In genomic region chr7:63992155-63992554, GRCm38 (mm10) we compare ENCODE assay signal across 17 mouse cellular contexts. TPM values are rescaled to one million over a fixed set of nuclear protein-coding genes. Genes with fewer than 3 reads are reported as not detected.
A peak's percentile ranks its signal among the peaks of the same experiment; 100 is the strongest.
DNase-seq lines count a peak whose midpoint lies in the region; ATAC-seq and TF ChIP-seq lines count a peak whose summit lies in the region.
"Had no signal": no experiment of that assay in that cellular context is flagged by ENCODE, and none has a peak within 500 bp of the region (broad histone marks: within the 10 kb centered on the region; RNA-seq: fewer than 3 reads in every experiment).

No protein-coding gene starts in this region.

- peak; percentile 46 for ATAC-seq in hindbrain, postnatal 0 days
- no peak for ATAC-seq in hindbrain, embryonic 12.5 days (ENCODE audit: low FRiP score)
- ATAC-seq in midbrain, embryonic 11.5 days (ENCODE audit: low FRiP score) = no peak
- no peak for ATAC-seq in inflammation-experienced regulatory T-cells, adult 6 months

- no peak overlapping the region for H3K4me3 ChIP-seq in hindbrain, postnatal 0 days (ENCODE audit: low read length)
- H3K4me3 ChIP-seq in hindbrain, embryonic 12.5 days = no peak overlapping the region
- H3K4me3 ChIP-seq in midbrain, embryonic 11.5 days (ENCODE audit: low read depth, low read length) = no peak overlapping the region
- H3K4me3 ChIP-seq in midbrain, embryonic 10.5 days = no peak overlapping the region
- H3K4me3 ChIP-seq: heart, adult 2 months; hindbrain, embryonic 13.5 days; midbrain, embryonic 12.5 days; myocyte had no signal

- 85% methylated on average over 13 of the region's 13 CpGs for WGBS in hindbrain, postnatal 0 days
- 91% methylated on average over 13 of the region's 13 CpGs for WGBS in hindbrain, embryonic 12.5 days
- 93% methylated on average over 13 of the region's 13 CpGs for WGBS in midbrain, embryonic 11.5 days
- 94% methylated on average over 13 of the region's 13 CpGs for WGBS in midbrain, embryonic 10.5 days

- H3K36me3 ChIP-seq in hindbrain, postnatal 0 days (ENCODE audit: insufficient read depth, low read length) = no peaks in the 10 kb centered on the region
- H3K36me3 ChIP-seq in hindbrain, embryonic 12.5 days = no peaks in the 10 kb centered on the region
- H3K36me3 ChIP-seq in midbrain, embryonic 11.5 days (ENCODE audit: control insufficient read depth, insufficient read depth, low read length) = no peaks in the 10 kb centered on the region
- no peaks in the 10 kb centered on the region for H3K36me3 ChIP-seq in midbrain, embryonic 10.5 days
- H3K36me3 ChIP-seq: hindbrain, embryonic 13.5 days; midbrain, embryonic 12.5 days had no signal

- H3K27me3 ChIP-seq in hindbrain, postnatal 0 days (ENCODE audit: insufficient read depth, low read length) = no peaks in the 10 kb centered on the region
- no peaks in the 10 kb centered on the region for H3K27me3 ChIP-seq in hindbrain, embryonic 12.5 days
- no peaks in the 10 kb centered on the region for H3K27me3 ChIP-seq in midbrain, embryonic 11.5 days (ENCODE audit: control insufficient read depth, insufficient read depth, low read length)
- no peaks in the 10 kb centered on the region for H3K27me3 ChIP-seq in midbrain, embryonic 10.5 days (ENCODE audit: low read depth, poor library complexity, severe bottlenecking)
- H3K27me3 ChIP-seq: hindbrain, embryonic 13.5 days; midbrain, embryonic 12.5 days had no signal

- DNase-seq in hindbrain, postnatal 0 days (ENCODE audit: low spot score) = peak; percentile 41
- peak; percentile 35 for DNase-seq in midbrain, embryonic 11.5 days (ENCODE audit: low spot score, missing footprints)
- no peak for DNase-seq in midbrain, embryonic 10.5 days (ENCODE audit: low spot score)
- peak; percentile 88 for DNase-seq in cerebellum, adult 11 months
- peak; percentile 89 to 93 for DNase-seq in cerebellum, postnatal 14 days
- no peak for DNase-seq in c-Kit-positive CD71-positive TER-119-positive erythroid progenitor cells, embryonic 14.5 days (ENCODE audit: low spot score)
- DNase-seq: adrenal gland, postnatal 14 days; gastrocnemius, postnatal 14 days; heart, adult 2 months; kidney, adult 11 months; kidney, postnatal 14 days; lung, adult 18-20 months had no signal

- peaks cover 5% of the 10 kb centered on the region; the same call in 1 of the 2 replicates for H3K4me1 ChIP-seq in hindbrain, postnatal 0 days (ENCODE audit: insufficient read depth, low read length)
- peaks cover 3% of the 10 kb centered on the region for H3K4me1 ChIP-seq in hindbrain, embryonic 12.5 days
- H3K4me1 ChIP-seq in midbrain, embryonic 11.5 days (ENCODE audit: control insufficient read depth, insufficient read depth, low read length) = no peaks in the 10 kb centered on the region
- peaks cover under 1% of the 10 kb centered on the region; the same call in 1 of the 2 replicates for H3K4me1 ChIP-seq in midbrain, embryonic 10.5 days

- H3K27ac ChIP-seq in hindbrain, postnatal 0 days = no peak overlapping the region
- no peak overlapping the region for H3K27ac ChIP-seq in hindbrain, embryonic 12.5 days
- no peak overlapping the region for H3K27ac ChIP-seq in midbrain, embryonic 11.5 days (ENCODE audit: low read depth, low read length)
- H3K27ac ChIP-seq in midbrain, embryonic 10.5 days (replicated peaks) = no peak overlapping the region
- H3K27ac ChIP-seq: heart, adult 2 months; hindbrain, embryonic 13.5 days; midbrain, embryonic 12.5 days had no signal

- no peak for TF ChIP-seq CTCF in hindbrain, postnatal 0 days (IDR thresholded peaks at IDR 0.05; ENCODE audit: low read depth)

- H3K4me2 ChIP-seq in hindbrain, postnatal 0 days (ENCODE audit: low read depth, low read length) = no peak overlapping the region
- no peak overlapping the region for H3K4me2 ChIP-seq in hindbrain, embryonic 12.5 days (replicated peaks)
- no peak overlapping the region for H3K4me2 ChIP-seq in midbrain, embryonic 11.5 days
- H3K4me2 ChIP-seq: hindbrain, embryonic 13.5 days; midbrain, embryonic 12.5 days had no signal

- H3K9me3 ChIP-seq in hindbrain, postnatal 0 days (ENCODE audit: low read length) = no peaks in the 10 kb centered on the region
- H3K9me3 ChIP-seq in hindbrain, embryonic 12.5 days (replicated peaks) = no peaks in the 10 kb centered on the region
- no peaks in the 10 kb centered on the region for H3K9me3 ChIP-seq in midbrain, embryonic 11.5 days (ENCODE audit: control insufficient read depth, low read length)
- no peaks in the 10 kb centered on the region for H3K9me3 ChIP-seq in midbrain, embryonic 10.5 days (replicated peaks)
- H3K9me3 ChIP-seq: hindbrain, embryonic 13.5 days; midbrain, embryonic 12.5 days had no signal

- H3K9ac ChIP-seq in hindbrain, postnatal 0 days (replicated peaks; ENCODE audit: low read length) = no peak overlapping the region
- H3K9ac ChIP-seq in hindbrain, embryonic 12.5 days = no peak overlapping the region
- no peak overlapping the region for H3K9ac ChIP-seq in midbrain, embryonic 11.5 days (ENCODE audit: low read length)
- H3K9ac ChIP-seq: hindbrain, embryonic 13.5 days; midbrain, embryonic 12.5 days had no signal

RNA-seq across cellular contexts. Expression of gene Klf13, which starts 53.4 kb away (rescaled TPM):
- total RNA-seq in hindbrain, postnatal 0 days (2014; rRNA removed) = 30.7 and 34.0 TPM in 2 replicates
- 26.9 and 28.0 TPM in 2 replicates for polyA plus RNA-seq in hindbrain, postnatal 0 days (2015; fragmentation: Nextera tagmentation; extraction: Ambion mirVana)
- polyA plus RNA-seq in hindbrain, embryonic 12.5 days (2016; fragmentation: Nextera tagmentation; extraction: Ambion mirVana) = 28.1 and 30.1 TPM in 2 replicates
- 31.5 and 32.0 TPM in 2 replicates for polyA plus RNA-seq in midbrain, embryonic 11.5 days (2014; fragmentation: Nextera tagmentation; extraction: Ambion mirVana)
- polyA plus RNA-seq in midbrain, embryonic 10.5 days (2016; fragmentation: Nextera tagmentation; extraction: Ambion mirVana) = 29.6 and 34.1 TPM in 2 replicates
- polyA plus RNA-seq in inflammation-experienced regulatory T-cells, adult 6 months (2017; shearing (Covaris generic)) = 100 to 1,000 TPM; 125 to 194 (median 163) TPM

Comparison
In these comparisons a context has a peak if more than half of its experiments do, and no peak if none do; other contexts are left out.
1. DNase-seq: peak in hindbrain, postnatal 0 days (single experiment), midbrain, embryonic 11.5 days (single experiment), cerebellum, adult 11 months (single experiment) and cerebellum, postnatal 14 days (2 of 2); none in midbrain, embryonic 10.5 days (single experiment) and c-Kit-positive CD71-positive TER-119-positive erythroid progenitor cells, embryonic 14.5 days (single experiment).